Mouse (Mus musculus): ENCODE measurements at regions not wholly inside any gene's neighbourhood (a gene's known extent, or its start where the extent isn't known, plus 50 kb on each side); places are given as distances from the start of the nearest gene placed in this dataset.
A peak's percentile ranks its signal among the peaks of the same experiment; 100 is the strongest.

DNA sequence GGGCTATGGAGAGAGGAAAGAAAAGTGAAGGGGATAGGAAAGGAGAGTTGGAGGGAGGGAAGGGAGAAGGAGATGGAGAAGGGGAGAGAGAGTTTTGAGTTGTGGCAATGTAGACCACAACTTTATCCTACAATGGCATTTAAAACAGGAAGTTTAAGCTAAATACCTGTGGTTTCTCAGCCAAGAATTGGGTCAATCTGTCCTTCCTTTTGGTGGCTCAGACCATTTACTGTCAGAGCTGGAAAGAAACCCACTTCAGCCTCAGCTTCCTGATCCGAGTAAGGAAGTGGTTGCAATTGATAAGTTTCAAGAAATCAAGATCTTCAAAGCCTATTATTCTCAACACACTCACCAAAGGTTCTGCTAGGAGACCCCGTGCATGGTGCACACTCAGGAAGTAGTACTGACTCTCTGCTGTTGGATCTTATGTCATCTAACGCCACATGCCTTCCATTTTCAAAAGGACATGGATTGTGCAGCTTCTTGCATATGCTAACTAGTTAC, 158.9 kb downstream of the Trib2 start:
- no peak overlapping the region for H3K4me3 ChIP-seq
- no peaks in the 10 kb centered on the region for H3K27me3 ChIP-seq (ENCODE audit: control insufficient read depth, insufficient read depth, insufficient read length)
- TF ChIP-seq MAX (IDR thresholded peaks at IDR 0.05; ENCODE audit: low read depth), result no peak
- no peak for TF ChIP-seq SRF (IDR thresholded peaks at IDR 0.05; ENCODE audit: control insufficient read depth, insufficient read length, low read depth)
- no peak for TF ChIP-seq REST (IDR thresholded peaks at IDR 0.05; ENCODE audit: insufficient read depth, insufficient read length)
- TF ChIP-seq POLR2AphosphoS2 (IDR thresholded peaks at IDR 0.05; ENCODE audit: insufficient read length, low read depth), result no peak
- no peak for TF ChIP-seq POLR2A (IDR thresholded peaks at IDR 0.05; ENCODE audit: insufficient read length, low read depth)
- no peak for TF ChIP-seq E2F4 (IDR thresholded peaks at IDR 0.05; ENCODE audit: insufficient read depth)
- no peak for TF ChIP-seq MYOG (IDR thresholded peaks at IDR 0.05; ENCODE audit: control insufficient read depth in 1 of 3, insufficient read depth in 1 of 3, insufficient read length in 2 of 3, low read depth in 2 of 3)
- TF ChIP-seq TCF12 (IDR thresholded peaks at IDR 0.05; ENCODE audit: insufficient read depth, poor library complexity, severe bottlenecking), result no peak
- no peak for TF ChIP-seq USF1 (IDR thresholded peaks at IDR 0.05; ENCODE audit: low read depth)
- no peak for TF ChIP-seq CEBPB (IDR thresholded peaks at IDR 0.05; ENCODE audit: insufficient read depth, poor library complexity, severe bottlenecking)
- no peak for TF ChIP-seq MYOD1 (IDR thresholded peaks at IDR 0.05; ENCODE audit: control insufficient read depth in 1 of 3, insufficient read length in 2 of 3, low read depth in 2 of 3)
- TF ChIP-seq TCF3 (IDR thresholded peaks at IDR 0.05; ENCODE audit: insufficient read length, low read depth), result no peak
- H3K4me2 ChIP-seq (ENCODE audit: low read depth), result no peak overlapping the region
- H3K36me3 ChIP-seq (ENCODE audit: control insufficient read depth, insufficient read depth), result no peaks in the 10 kb centered on the region
- H3ac ChIP-seq (ENCODE audit: control insufficient read depth, insufficient read length), result no peak overlapping the region
- H3K79me2 ChIP-seq (ENCODE audit: control insufficient read depth, insufficient read depth), result no peaks in the 10 kb centered on the region

DNA sequence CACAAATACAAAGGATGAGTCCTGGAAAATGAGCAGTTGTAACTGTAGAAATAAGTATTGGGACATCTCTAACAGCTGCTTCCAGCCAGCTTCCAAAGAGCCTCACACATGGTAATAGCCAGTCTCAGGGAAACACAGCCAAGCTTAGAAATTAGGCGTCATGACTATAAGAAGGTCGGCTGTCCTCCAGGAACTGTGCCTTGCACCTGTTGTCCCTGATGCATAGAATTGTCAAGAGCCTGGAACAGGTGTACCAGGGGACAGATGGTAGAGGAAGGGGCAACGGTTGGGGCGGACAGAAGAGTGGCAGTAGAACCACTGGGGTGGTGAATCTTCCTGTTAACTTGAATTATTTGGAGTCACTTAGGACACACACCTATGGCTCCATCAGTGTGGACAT, 162.1 kb downstream of the Trib2 start:
- H3K36me3 ChIP-seq (ENCODE audit: control insufficient read depth, insufficient read depth), result no peaks in the 10 kb centered on the region
- H3K4me2 ChIP-seq (ENCODE audit: low read depth), result no peak overlapping the region
- H3ac ChIP-seq (ENCODE audit: control insufficient read depth, insufficient read length), result no peak overlapping the region
- no peak for TF ChIP-seq POLR2A (IDR thresholded peaks at IDR 0.05; ENCODE audit: insufficient read length, low read depth)
- peak in 2 of 3 experiments; percentile 53 to 59 for TF ChIP-seq MYOG (IDR thresholded peaks at IDR 0.05; ENCODE audit: control insufficient read depth in 1 of 3, insufficient read depth in 1 of 3, insufficient read length in 2 of 3, low read depth in 2 of 3)
- TF ChIP-seq SRF (IDR thresholded peaks at IDR 0.05; ENCODE audit: control insufficient read depth, insufficient read length, low read depth), result no peak
- TF ChIP-seq MYOD1 (IDR thresholded peaks at IDR 0.05; ENCODE audit: control insufficient read depth in 1 of 3, insufficient read length in 2 of 3, low read depth in 2 of 3), result peak in 2 of 3 experiments; percentile 68 to 73
- TF ChIP-seq TCF12 (IDR thresholded peaks at IDR 0.05; ENCODE audit: insufficient read depth, poor library complexity, severe bottlenecking), result peak; percentile 51
- TF ChIP-seq USF1 (IDR thresholded peaks at IDR 0.05; ENCODE audit: low read depth), result no peak
- 0 out of 2 replicates have a peak, but pooled peaks have one; percentile 24 for TF ChIP-seq CEBPB (IDR thresholded peaks at IDR 0.05; ENCODE audit: insufficient read depth, poor library complexity, severe bottlenecking)
- H3K4me3 ChIP-seq, result no peak overlapping the region
- no peaks in the 10 kb centered on the region for H3K27me3 ChIP-seq (ENCODE audit: control insufficient read depth, insufficient read depth, insufficient read length)
- no peaks in the 10 kb centered on the region for H3K79me2 ChIP-seq (ENCODE audit: control insufficient read depth, insufficient read depth)

DNA sequence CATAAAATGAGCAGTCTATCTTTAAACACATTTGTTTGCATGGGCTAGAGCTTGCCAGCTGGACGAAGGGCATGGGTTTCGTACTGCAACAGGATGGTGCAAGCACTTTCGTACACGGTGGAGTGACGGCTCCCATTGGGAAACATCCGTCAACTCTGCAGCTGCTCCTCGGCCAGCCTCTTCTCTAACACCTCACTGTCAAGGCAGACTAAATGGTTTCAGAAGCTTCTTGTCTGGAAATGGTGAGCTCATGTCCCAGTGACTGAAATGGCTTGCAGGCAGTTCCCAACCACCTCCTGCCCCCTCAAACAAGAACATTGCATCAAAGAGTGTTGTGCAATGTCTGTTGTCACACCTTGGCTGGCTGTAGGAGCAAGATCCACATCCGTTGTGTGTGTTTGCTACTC, 163.4 kb downstream of the Trib2 start:
- no peaks in the 10 kb centered on the region for H3K79me2 ChIP-seq (ENCODE audit: control insufficient read depth, insufficient read depth)
- no peak overlapping the region for H3K4me2 ChIP-seq (ENCODE audit: low read depth)
- TF ChIP-seq CEBPB (IDR thresholded peaks at IDR 0.05; ENCODE audit: insufficient read depth, poor library complexity, severe bottlenecking) (no peak), MYOG (IDR thresholded peaks at IDR 0.05; ENCODE audit: control insufficient read depth in 1 of 3, insufficient read depth in 1 of 3, insufficient read length in 2 of 3, low read depth in 2 of 3) (peak in 2 of 3 experiments; percentile 15 to 32), MYOD1 (IDR thresholded peaks at IDR 0.05; ENCODE audit: control insufficient read depth in 1 of 3, insufficient read length in 2 of 3, low read depth in 2 of 3) (peak in 1 of 3 experiments; percentile 33), TCF12 (IDR thresholded peaks at IDR 0.05; ENCODE audit: insufficient read depth, poor library complexity, severe bottlenecking) (no peak), TCF3 (IDR thresholded peaks at IDR 0.05; ENCODE audit: insufficient read length, low read depth) (no peak)
- no peak overlapping the region for H3ac ChIP-seq (ENCODE audit: control insufficient read depth, insufficient read length)
- no peaks in the 10 kb centered on the region for H3K36me3 ChIP-seq (ENCODE audit: control insufficient read depth, insufficient read depth)
- no peaks in the 10 kb centered on the region for H3K27me3 ChIP-seq (ENCODE audit: control insufficient read depth, insufficient read depth, insufficient read length)
- no peak overlapping the region for H3K4me3 ChIP-seq

DNA sequence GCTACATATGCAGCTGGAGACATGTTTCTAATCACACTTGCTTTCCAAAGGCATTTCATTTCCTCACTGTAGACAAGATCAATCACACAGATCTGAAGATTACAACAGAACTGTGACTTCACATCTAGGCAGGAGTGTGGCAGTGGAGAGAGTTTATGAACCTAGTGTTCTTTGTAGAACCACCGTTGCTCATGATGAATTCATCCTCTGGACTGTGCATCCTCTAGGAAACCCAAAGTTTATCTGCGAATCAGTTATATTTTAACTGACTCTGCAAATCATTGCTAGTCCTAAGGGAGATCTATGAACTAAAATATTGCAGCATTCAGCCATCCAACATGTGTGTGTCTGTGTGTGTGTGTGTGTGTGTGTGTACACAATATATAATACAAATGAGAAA, 165.4 kb downstream of the Trib2 start:
- H3K79me2 ChIP-seq (ENCODE audit: control insufficient read depth, insufficient read depth), result no peaks in the 10 kb centered on the region
- no peak overlapping the region for H3K4me3 ChIP-seq
- H3K36me3 ChIP-seq (ENCODE audit: control insufficient read depth, insufficient read depth), result no peaks in the 10 kb centered on the region
- H3K4me2 ChIP-seq (ENCODE audit: low read depth), result no peak overlapping the region
- no peak overlapping the region for H3ac ChIP-seq (ENCODE audit: control insufficient read depth, insufficient read length)
- H3K27me3 ChIP-seq (ENCODE audit: control insufficient read depth, insufficient read depth, insufficient read length), result no peaks in the 10 kb centered on the region
- no peak for TF ChIP-seq POLR2A (IDR thresholded peaks at IDR 0.05; ENCODE audit: insufficient read length, low read depth)
- no peak for TF ChIP-seq MAX (IDR thresholded peaks at IDR 0.05; ENCODE audit: low read depth)
- TF ChIP-seq MYOD1 (IDR thresholded peaks at IDR 0.05; ENCODE audit: control insufficient read depth in 1 of 3, insufficient read length in 2 of 3, low read depth in 2 of 3), result no peak
- no peak for TF ChIP-seq SRF (IDR thresholded peaks at IDR 0.05; ENCODE audit: control insufficient read depth, insufficient read length, low read depth)
- TF ChIP-seq TCF3 (IDR thresholded peaks at IDR 0.05; ENCODE audit: insufficient read length, low read depth), result no peak
- TF ChIP-seq POLR2AphosphoS2 (IDR thresholded peaks at IDR 0.05; ENCODE audit: insufficient read length, low read depth), result no peak
- TF ChIP-seq USF1 (IDR thresholded peaks at IDR 0.05; ENCODE audit: low read depth), result no peak
- TF ChIP-seq MYOG (IDR thresholded peaks at IDR 0.05; ENCODE audit: control insufficient read depth in 1 of 3, insufficient read depth in 1 of 3, insufficient read length in 2 of 3, low read depth in 2 of 3), result no peak
- TF ChIP-seq REST (IDR thresholded peaks at IDR 0.05; ENCODE audit: insufficient read depth, insufficient read length), result no peak
- TF ChIP-seq E2F4 (IDR thresholded peaks at IDR 0.05; ENCODE audit: insufficient read depth), result no peak
- TF ChIP-seq CEBPB (IDR thresholded peaks at IDR 0.05; ENCODE audit: insufficient read depth, poor library complexity, severe bottlenecking), result no peak
- no peak for TF ChIP-seq TCF12 (IDR thresholded peaks at IDR 0.05; ENCODE audit: insufficient read depth, poor library complexity, severe bottlenecking)

DNA sequence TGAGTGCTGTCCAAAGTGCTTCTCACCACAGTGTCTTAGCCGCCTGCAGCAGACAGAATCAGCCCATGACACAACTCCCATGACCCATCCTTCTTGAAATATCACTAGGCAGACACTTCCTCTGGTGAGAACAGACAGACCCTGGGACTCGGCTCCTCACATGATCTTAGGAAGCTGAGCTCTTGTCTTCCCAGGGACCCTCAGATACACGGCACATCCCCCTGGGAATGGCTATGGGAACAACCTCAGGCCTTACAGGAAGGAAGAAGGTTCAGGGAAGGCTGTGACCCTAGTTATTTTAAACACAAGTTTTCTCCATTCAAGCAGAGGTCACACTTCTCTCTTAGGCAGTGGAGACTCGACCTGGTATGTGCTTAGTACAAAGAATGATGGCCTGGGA, 166.8 kb downstream of the Trib2 start:
- H3K4me3 ChIP-seq, result no peak overlapping the region
- H3ac ChIP-seq (ENCODE audit: control insufficient read depth, insufficient read length), result no peak overlapping the region
- H3K79me2 ChIP-seq (ENCODE audit: control insufficient read depth, insufficient read depth), result no peaks in the 10 kb centered on the region
- H3K27me3 ChIP-seq (ENCODE audit: control insufficient read depth, insufficient read depth, insufficient read length), result no peaks in the 10 kb centered on the region
- H3K36me3 ChIP-seq (ENCODE audit: control insufficient read depth, insufficient read depth), result no peaks in the 10 kb centered on the region
- TF ChIP-seq USF1 (IDR thresholded peaks at IDR 0.05; ENCODE audit: low read depth), result no peak
- TF ChIP-seq SRF (IDR thresholded peaks at IDR 0.05; ENCODE audit: control insufficient read depth, insufficient read length, low read depth), result no peak
- no peak for TF ChIP-seq MAX (IDR thresholded peaks at IDR 0.05; ENCODE audit: low read depth)
- TF ChIP-seq TCF12 (IDR thresholded peaks at IDR 0.05; ENCODE audit: insufficient read depth, poor library complexity, severe bottlenecking), result no peak
- no peak for TF ChIP-seq REST (IDR thresholded peaks at IDR 0.05; ENCODE audit: insufficient read depth, insufficient read length)
- no peak for TF ChIP-seq MYOG (IDR thresholded peaks at IDR 0.05; ENCODE audit: control insufficient read depth in 1 of 3, insufficient read depth in 1 of 3, insufficient read length in 2 of 3, low read depth in 2 of 3)
- TF ChIP-seq MYOD1 (IDR thresholded peaks at IDR 0.05; ENCODE audit: control insufficient read depth in 1 of 3, insufficient read length in 2 of 3, low read depth in 2 of 3), result no peak
- TF ChIP-seq POLR2A (IDR thresholded peaks at IDR 0.05; ENCODE audit: insufficient read length, low read depth), result no peak
- TF ChIP-seq POLR2AphosphoS2 (IDR thresholded peaks at IDR 0.05; ENCODE audit: insufficient read length, low read depth), result no peak
- no peak for TF ChIP-seq CEBPB (IDR thresholded peaks at IDR 0.05; ENCODE audit: insufficient read depth, poor library complexity, severe bottlenecking)
- TF ChIP-seq E2F4 (IDR thresholded peaks at IDR 0.05; ENCODE audit: insufficient read depth), result no peak
- no peak overlapping the region for H3K4me2 ChIP-seq (ENCODE audit: low read depth)
